Mouse (Mus musculus) cerebellum, adult 2 months (tissue): Measurements from ENCODE around the gene Usp31. TPM values are rescaled to one million over a fixed set of nuclear protein-coding genes. Genes with fewer than 3 reads are reported as not detected.

Experiments
- DNase-seq, 2 experiments: peaks; one replicate each; pipeline ENCODE4 v3.0.0; 2021
- H3K27ac ChIP-seq: fragments of 200-500 bp; 2 replicates; pipeline ENCODE4 v1.5.1; 2012; ENCODE audit warnings: low read length, control low read depth, inconsistent platforms; ENCODE audit not compliant: insufficient read depth
- H3K27me3 ChIP-seq: fragments of 200-500 bp; 2 replicates; pipeline ENCODE4 v1.6.1; 2012; ENCODE audit warnings: inconsistent platforms, mild to moderate bottlenecking, low read length, moderate library complexity; ENCODE audit not compliant: control insufficient read depth, insufficient read depth
- H3K4me1 ChIP-seq: fragments of 200-500 bp; 2 replicates; pipeline ENCODE4 v1.6.1; 2011; ENCODE audit warnings: low read length; ENCODE audit not compliant: control insufficient read depth, insufficient read depth
- H3K4me3 ChIP-seq: fragments of 200-500 bp; replicated peaks from 2 replicates; pipeline ENCODE3; 2011; ENCODE audit warnings: mild to moderate bottlenecking, low read depth, low read length, control low read depth; ENCODE audit not compliant: insufficient read depth
- CTCF ChIP-seq: fragments of 200-500 bp; IDR thresholded peaks from 2 replicates; pipeline ENCODE4 v1.5.1; 2011; ENCODE audit warnings: low read depth, mild to moderate bottlenecking, control low read depth, low read length, moderate library complexity, borderline replicate concordance; ENCODE audit not compliant: insufficient read depth
- POLR2A ChIP-seq: fragments of 200-500 bp; IDR thresholded peaks from 2 replicates; pipeline ENCODE4 v1.6.1; 2011; ENCODE audit warnings: low read length, control low read depth, borderline replicate concordance; ENCODE audit not compliant: insufficient read depth
- WGBS: fragments of 180-500 bp; shearing (Covaris S2); methylation state at CpG from one replicate; pipeline ENCODE4 v1.1.7; 2018; 5-methylcytosine and 5-hydroxymethylcytosine counted together
- polyA plus RNA-seq: library from polyadenylated mRNA; depleted of rRNA; stranded (reverse); fragments of >200 nt; gene quantifications from 2 replicates; pipeline ENCODE4 v1.2.3, GENCODE M21; 2012

Usp31 gene
- polyA plus RNA-seq, 1 experiment, result 28.4 TPM

- Histone ChIP-seq H3K4me1 (no peaks in the 10 kb centered on the region), H3K4me3 (no peak overlapping the region), H3K27me3 (no peaks in the 10 kb centered on the region), H3K27ac (no peak overlapping the region)
- DNase-seq, result no peak
- no peak for TF ChIP-seq POLR2A
- no peak for TF ChIP-seq CTCF
These were observed 17.7 kb downstream of the Usp31 start for GRCm38 (mm10) chr7:121689338-121689737.

GRCm38 (mm10) chr7:121685140-121685984, 21.7 kb downstream of the Usp31 start:
- H3K4me1 ChIP-seq, result peaks cover 3% of the 10 kb centered on the region; the same call in 1 of the 2 replicates
- no peak for DNase-seq
- H3K27me3 ChIP-seq, result no peaks in the 10 kb centered on the region
- TF ChIP-seq POLR2A (no peak), CTCF (no peak)
- H3K27ac ChIP-seq, result no peak overlapping the region
- WGBS, result 91% methylated on average over 5 of the region's 5 CpGs
- no peak overlapping the region for H3K4me3 ChIP-seq

- H3K4me1 ChIP-seq, result peaks cover 3% of the 10 kb centered on the region; the same call in 1 of the 2 replicates
- TF ChIP-seq POLR2A (no peak), CTCF (no peak)
- no peaks in the 10 kb centered on the region for H3K27me3 ChIP-seq
These were observed 25.9 kb downstream of the Usp31 start for GRCm38 (mm10) chr7:121681191-121681590.

GRCm38 (mm10) chr7:121677105-121677753, 29.8 kb downstream of the Usp31 start:
- TF ChIP-seq CTCF (no peak), POLR2A (no peak)

More at GRCm38 (mm10) chr7:121681191-121681590, 25.9 kb downstream of the Usp31 start:
- Histone ChIP-seq H3K27ac (no peak overlapping the region), H3K4me3 (no peak overlapping the region)
- no peak for DNase-seq

GRCm38 (mm10) chr7:121660705-121661104, 46.3 kb downstream of the Usp31 start:
- no peaks in the 10 kb centered on the region for H3K4me1 ChIP-seq
- TF ChIP-seq CTCF (no peak), POLR2A (no peak)
- no peak overlapping the region for H3K4me3 ChIP-seq
- DNase-seq, result no peak
- 82% methylated on average over 1 of the region's 1 CpGs for WGBS
- H3K27ac ChIP-seq, result no peak overlapping the region
- no peaks in the 10 kb centered on the region for H3K27me3 ChIP-seq

More at GRCm38 (mm10) chr7:121677105-121677753, 29.8 kb downstream of the Usp31 start:
- Histone ChIP-seq H3K27me3 (no peaks in the 10 kb centered on the region), H3K4me1 (peaks cover 2% of the 10 kb centered on the region; the same call in 1 of the 2 replicates), H3K27ac (no peak overlapping the region), H3K4me3 (no peak overlapping the region)
- 30% methylated on average over 4 of the region's 4 CpGs for WGBS
- peak; percentile 31 to 53 for DNase-seq

- TF ChIP-seq CTCF (no peak), POLR2A (no peak)
- Histone ChIP-seq H3K27me3 (no peaks in the 10 kb centered on the region), H3K4me3 (no peak overlapping the region), H3K27ac (no peak overlapping the region), H3K4me1 (no peaks in the 10 kb centered on the region)
- WGBS, result 70% methylated on average over 7 of the region's 7 CpGs
- no peak for DNase-seq
These were observed 48.2 kb downstream of the Usp31 start for GRCm38 (mm10) chr7:121658866-121659265.

- 84% methylated on average over 2 of the region's 2 CpGs for WGBS
- no peak for TF ChIP-seq POLR2A
- TF ChIP-seq CTCF, result no peak
- H3K27me3 ChIP-seq, result no peaks in the 10 kb centered on the region
- DNase-seq, result no peak
- no peaks in the 10 kb centered on the region for H3K4me1 ChIP-seq
- H3K4me3 ChIP-seq, result no peak overlapping the region
- no peak overlapping the region for H3K27ac ChIP-seq
These were observed 52.4 kb downstream of the Usp31 start for GRCm38 (mm10) chr7:121654675-121655074.
